Mouse (Mus musculus): Measurements from ENCODE around the gene Colgalt1.

GRCm38 (mm10) chr8:71670198-71670597, 59.4 kb downstream of the Colgalt1 start:
- TF ChIP-seq E2F4 (IDR thresholded peaks at IDR 0.05; ENCODE audit: insufficient read depth), result no peak
- TF ChIP-seq SRF (IDR thresholded peaks at IDR 0.05; ENCODE audit: control insufficient read depth, insufficient read length, low read depth), result no peak
- TF ChIP-seq POLR2A (IDR thresholded peaks at IDR 0.05; ENCODE audit: insufficient read length, low read depth), result no peak
- TF ChIP-seq MYOD1 (IDR thresholded peaks at IDR 0.05; ENCODE audit: control insufficient read depth in 1 of 3, insufficient read length in 2 of 3, low read depth in 2 of 3), result no peak
- TF ChIP-seq USF1 (IDR thresholded peaks at IDR 0.05; ENCODE audit: low read depth), result no peak
- no peak for TF ChIP-seq POLR2AphosphoS2 (IDR thresholded peaks at IDR 0.05; ENCODE audit: insufficient read length, low read depth)
- TF ChIP-seq TCF12 (IDR thresholded peaks at IDR 0.05; ENCODE audit: insufficient read depth, poor library complexity, severe bottlenecking), result no peak

Data from myocyte (in vitro differentiated cells).